Comparison of ENCODE assay signal across 8 mouse cellular contexts in genomic region chr15:81522761-81523168, GRCm38 (mm10). TPM values are rescaled to one million over a fixed set of nuclear protein-coding genes. Genes with fewer than 3 reads are reported as not detected.
A peak's percentile ranks its signal among the peaks of the same experiment; 100 is the strongest.
DNase-seq lines count a peak whose midpoint lies in the region; ATAC-seq and TF ChIP-seq lines count a peak whose summit lies in the region.

No protein-coding gene starts in this region.

- H3K79me2 ChIP-seq in heart, adult 2 months (replicated peaks; ENCODE audit: control insufficient read depth, insufficient read depth, low read length): no peaks in the 10 kb centered on the region
- H3K79me2 ChIP-seq in C2C12 (ENCODE audit: control insufficient read depth, insufficient read depth): no peaks in the 10 kb centered on the region

- H3K9ac ChIP-seq in heart, adult 2 months (ENCODE audit: low read depth, low read length): peak overlapping the region; percentile 83
- peak overlapping the region; percentile 70 for H3K9ac ChIP-seq in limb, embryonic 14.5 days (ENCODE audit: low read depth, low read length, severe bottlenecking)

- H3K9me3 ChIP-seq in erythroblast, embryonic 14.5 days (ENCODE audit: control insufficient read depth, low read length): no peaks in the 10 kb centered on the region
- H3K9me3 ChIP-seq in limb, embryonic 14.5 days (ENCODE audit: control insufficient read depth, low read length): no peaks in the 10 kb centered on the region

- H3ac ChIP-seq in C2C12 (ENCODE audit: control insufficient read depth, insufficient read length, low read depth): peak overlapping the region; percentile 85

- no peaks in the 10 kb centered on the region for H3K79me3 ChIP-seq in C2C12 (ENCODE audit: low read depth)

- ATAC-seq in limb, embryonic 14.5 days (ENCODE audit: low FRiP score, low read depth): peak; percentile 31
- ATAC-seq in neutrophil, adult 5-6 weeks (ENCODE audit: extremely low read depth, insufficient number of reproducible peaks, low FRiP score, poor library complexity, severe bottlenecking): peak; percentile 42

- no peak for TF ChIP-seq CTCF in heart, adult 2 months (IDR thresholded peaks at IDR 0.05)
- no peak for TF ChIP-seq CTCF in C2C12 (IDR thresholded peaks at IDR 0.05; ENCODE audit: control insufficient read depth, insufficient read depth, insufficient read length)

- intact Hi-C loops in heart, adult 2 months (cut with DNase I): loop anchor here (2.0 kb wide), 2 partner anchors 56 to 64 kb away; partner anchors contain the start of gene Rbx1

- WGBS in heart, adult 2 months: under 1% methylated on average over 16 of the region's 16 CpGs
- under 1% methylated on average over 16 of the region's 16 CpGs for WGBS in limb, embryonic 14.5 days

- H3K36me3 ChIP-seq in heart, adult 2 months (ENCODE audit: control insufficient read depth, insufficient read depth, low read length): no peaks in the 10 kb centered on the region
- no peaks in the 10 kb centered on the region for H3K36me3 ChIP-seq in C2C12 (ENCODE audit: control insufficient read depth, insufficient read depth)
- no peaks in the 10 kb centered on the region for H3K36me3 ChIP-seq in erythroblast, embryonic 14.5 days (ENCODE audit: control insufficient read depth)
- H3K36me3 ChIP-seq in limb, embryonic 14.5 days (ENCODE audit: control insufficient read depth, insufficient read depth, low read length): no peaks in the 10 kb centered on the region

- TF ChIP-seq EP300 in heart, adult 2 months (IDR thresholded peaks at IDR 0.05; ENCODE audit: insufficient read depth, low read depth, low read length): no peak

- H3K27ac ChIP-seq in heart, adult 2 months: peak overlapping the region; percentile 93
- peak overlapping the region; percentile 83 for H3K27ac ChIP-seq in limb, embryonic 14.5 days (replicated peaks; ENCODE audit: low read depth, low read length)

- TF ChIP-seq POLR2A in heart, adult 2 months (IDR thresholded peaks at IDR 0.05; ENCODE audit: insufficient read depth, low read depth, low read length): no peak; the same call in 1 of the 2 replicates
- no peak for TF ChIP-seq POLR2A in limb, embryonic 14.5 days (IDR thresholded peaks at IDR 0.05; ENCODE audit: borderline replicate concordance, extremely low read depth, insufficient read depth, insufficient read length)

- DNase-seq in heart, adult 2 months: no peak
- no peak for DNase-seq in heart, adult 9 months (ENCODE audit: low spot score in 2 of 2)
- peak; percentile 7 for DNase-seq in limb, embryonic 14.5 days (ENCODE audit: low spot score)
- no peak for DNase-seq in spleen, postnatal 4 days (ENCODE audit: low spot score in 2 of 2)
- DNase-seq in right cerebral cortex, postnatal 4 days: no peak

- H3K27me3 ChIP-seq in heart, adult 2 months (ENCODE audit: control insufficient read depth, insufficient read depth, low read length): no peaks in the 10 kb centered on the region
- no peaks in the 10 kb centered on the region for H3K27me3 ChIP-seq in C2C12 (ENCODE audit: control insufficient read depth, insufficient read depth, insufficient read length)
- peaks cover 24% of the 10 kb centered on the region for H3K27me3 ChIP-seq in erythroblast, embryonic 14.5 days (ENCODE audit: control insufficient read depth)
- no peaks in the 10 kb centered on the region for H3K27me3 ChIP-seq in limb, embryonic 14.5 days (ENCODE audit: control insufficient read depth, insufficient read depth, low read length)

- no peaks in the 10 kb centered on the region for H3K4me1 ChIP-seq in heart, adult 2 months (ENCODE audit: control insufficient read depth, insufficient read depth, low read length)
- peaks cover 27% of the 10 kb centered on the region for H3K4me1 ChIP-seq in erythroblast, embryonic 14.5 days (ENCODE audit: control insufficient read depth)
- H3K4me1 ChIP-seq in limb, embryonic 14.5 days (ENCODE audit: control insufficient read depth, insufficient read depth, low read length): no peaks in the 10 kb centered on the region

- peak overlapping the region; percentile 98 for H3K4me2 ChIP-seq in limb, embryonic 14.5 days (replicated peaks; ENCODE audit: low read depth, low read length, severe bottlenecking)

- peak overlapping the region; percentile 92 for H3K4me3 ChIP-seq in heart, adult 2 months
- H3K4me3 ChIP-seq in C2C12 (ENCODE audit: insufficient read depth, poor library complexity, severe bottlenecking): peak overlapping the region; percentile 45
- peak overlapping the region; percentile 76 for H3K4me3 ChIP-seq in erythroblast, embryonic 14.5 days (replicated peaks)
- peak overlapping the region; percentile 63 for H3K4me3 ChIP-seq in limb, embryonic 14.5 days (replicated peaks; ENCODE audit: low read length)

TF ChIP-seq in C2C12, 6 proteins besides CTCF, POLR2A, EP300 and RAD21:
- TF ChIP-seq MYOD1 (IDR thresholded peaks at IDR 0.05; ENCODE audit: control insufficient read depth, insufficient read length, low read depth): no peak
- TF ChIP-seq MAX (IDR thresholded peaks at IDR 0.05): no peak
- TF ChIP-seq CEBPB (IDR thresholded peaks at IDR 0.05; ENCODE audit: low read depth): no peak
- no peak for TF ChIP-seq USF1 (IDR thresholded peaks at IDR 0.05; ENCODE audit: low read depth)
- TF ChIP-seq MYOG (IDR thresholded peaks at IDR 0.05; ENCODE audit: control insufficient read depth, extremely low read depth, insufficient read length): no peak
- no peak for TF ChIP-seq FOSL1 (IDR thresholded peaks at IDR 0.05; ENCODE audit: insufficient read depth, low read length, poor library complexity, severe bottlenecking)

RNA-seq across cellular contexts. Expression of gene Rbx1, which starts 56.7 kb away (rescaled TPM):
- 100 to 1,000 TPM; 106 to 122 TPM for total RNA-seq in heart, adult 2 months (2021)
- polyA plus RNA-seq in heart, adult 2 months (2012; rRNA removed): 67.8 and 96.1 TPM in 2 replicates
- polyA plus RNA-seq in C2C12 (2012; fragmentation: generic; extraction: Trizol): 275 TPM
- polyA plus RNA-seq in erythroblast, embryonic 14.5 days (2012): 2.0 and 2.4 TPM in 2 replicates
- 154 and 233 TPM in 2 replicates for polyA plus RNA-seq in limb, embryonic 14.5 days (2012; rRNA removed)
- polyA plus RNA-seq in limb, embryonic 14.5 days (2014; fragmentation: Nextera tagmentation; extraction: Ambion mirVana): 515 and 532 TPM in 2 replicates
- total RNA-seq in neutrophil, adult 5-6 weeks (2017): 86.8 and 107 TPM in 2 replicates

Comparison
In these comparisons a context has a peak if more than half of its experiments do, and no peak if none do; other contexts are left out.
1. RNA of gene Rbx1, which starts 56.7 kb away (polyA plus RNA-seq): 154 to 532 TPM in limb, embryonic 14.5 days, 275 TPM in C2C12 (single experiment) and 67.8 to 96.1 TPM in heart, adult 2 months; 2.0 to 2.4 TPM in erythroblast, embryonic 14.5 days; every median in the first group is over 10 times any median in the second.
2. Peak in every context shown above with its lines, with median percentiles within 50 percentile points of each other: H3K4me3 ChIP-seq.